Mouse (Mus musculus): ENCODE measurements around the gene Dtd1. TPM values are rescaled to one million over a fixed set of nuclear protein-coding genes. Genes with fewer than 3 reads are reported as not detected.

The Dtd1 gene
- polyA plus RNA-seq, 1 experiment from 2014 or later: 27.9 TPM

GRCm38 (mm10) chr2:144807766-144808754 lies 208.4 kb downstream of the Dtd1 start:
- 64% methylated on average over 15 of the region's 15 CpGs for WGBS
- no peaks in the 10 kb centered on the region for H3K27me3 ChIP-seq (replicated peaks)
- H3K27ac ChIP-seq (replicated peaks): no peak overlapping the region
- no peak overlapping the region for H3K9ac ChIP-seq
- no peaks in the 10 kb centered on the region for H3K4me1 ChIP-seq
- H3K36me3 ChIP-seq: no peaks in the 10 kb centered on the region
- H3K4me2 ChIP-seq: no peak overlapping the region
- ATAC-seq (ENCODE audit: extremely low read depth, insufficient number of reproducible peaks, low FRiP score, low TSS enrichment): no peak
- no peak overlapping the region for H3K4me3 ChIP-seq
- no peaks in the 10 kb centered on the region for H3K9me3 ChIP-seq

Small RNAs within 50 kb of the gene (microRNA-seq; reads per million reads assigned to microRNA genes)
- not detected for gene Gm24823

Other genes with a start within 250 kb of the Dtd1 start
- gene Kat14, start 230.9 kb upstream of the Dtd1 start, polyA plus RNA-seq (2015; fragmentation: Nextera tagmentation; extraction: Ambion mirVana): 24.7 and 27.9 TPM in 2 replicates
- gene Pet117, start 230.9 kb upstream of the Dtd1 start, polyA plus RNA-seq (2015; fragmentation: Nextera tagmentation; extraction: Ambion mirVana): 0.90 and 1.3 TPM in 2 replicates
- gene Dzank1, start 72.5 kb upstream of the Dtd1 start, polyA plus RNA-seq (2015; fragmentation: Nextera tagmentation; extraction: Ambion mirVana): 0.57 and 0.79 TPM in 2 replicates
- 16.9 and 17.7 TPM in 2 replicates for gene Polr3f, start 72.2 kb upstream of the Dtd1 start, polyA plus RNA-seq (2015; fragmentation: Nextera tagmentation; extraction: Ambion mirVana)
- gene Rbbp9, start 49.0 kb upstream of the Dtd1 start, polyA plus RNA-seq (2015; fragmentation: Nextera tagmentation; extraction: Ambion mirVana): 34.2 and 37.0 TPM in 2 replicates
- gene Sec23b, start 43.7 kb upstream of the Dtd1 start, polyA plus RNA-seq (2015; fragmentation: Nextera tagmentation; extraction: Ambion mirVana): 41.7 and 42.8 TPM in 2 replicates
- gene Smim26, start 5.8 kb upstream of the Dtd1 start, polyA plus RNA-seq (2015; fragmentation: Nextera tagmentation; extraction: Ambion mirVana): 47.6 and 53.2 TPM in 2 replicates
- not detected in 2 replicates for gene Scp2d1, start 223.8 kb downstream of the Dtd1 start, polyA plus RNA-seq (2015; fragmentation: Nextera tagmentation; extraction: Ambion mirVana)